Mouse (Mus musculus) neural tube, embryonic 14.5 days (tissue): ENCODE data around the gene Cela3b. TPM values are rescaled to one million over a fixed set of nuclear protein-coding genes. Genes with fewer than 3 reads are reported as not detected.
A peak's percentile ranks its signal among the peaks of the same experiment; 100 is the strongest.
"Not testable (repeated sequence)": the region's sequence is repeated elsewhere in the genome, so short reads cannot be mapped to it uniquely, and the experiment has no call there.

Source experiments
- ATAC-seq: fragments of 200-750 bp; cut with Nextera tagmentation; 2 replicates; pipeline ENCODE4 v1.8.0; 2017; ENCODE audit warnings: low read depth, mild to moderate bottlenecking, moderate TSS enrichment, moderate library complexity
- H3K27ac ChIP-seq: fragments of 300-500 bp; sonication (generic); 2 replicates; pipeline ENCODE4 v1.5.1; 2014; ENCODE audit warnings: low read depth, mild to moderate bottlenecking, control low read depth, low read length, moderate library complexity, mixed read lengths
- H3K27me3 ChIP-seq: fragments of 300-500 bp; sonication (generic); 2 replicates; pipeline ENCODE4 v1.6.1; 2014; ENCODE audit warnings: low read length; ENCODE audit not compliant: control insufficient read depth, insufficient read depth
- H3K36me3 ChIP-seq: fragments of 300-500 bp; sonication (generic); 2 replicates; pipeline ENCODE4 v1.6.1; 2014; ENCODE audit warnings: low read length, mixed read lengths; ENCODE audit not compliant: control insufficient read depth, insufficient read depth
- H3K4me1 ChIP-seq: fragments of 300-500 bp; sonication (generic); 2 replicates; pipeline ENCODE4 v1.6.1; 2014; ENCODE audit warnings: low read length; ENCODE audit not compliant: control insufficient read depth, insufficient read depth
- H3K4me2 ChIP-seq: fragments of 300-500 bp; sonication (generic); 2 replicates; pipeline ENCODE4 v1.6.1; 2014; ENCODE audit warnings: mild to moderate bottlenecking, low read depth, low read length, control low read depth
- H3K4me3 ChIP-seq: fragments of 300-500 bp; sonication (generic); 2 replicates; pipeline ENCODE4 v1.5.1; 2014; ENCODE audit warnings: low read depth, low read length, control low read depth, mixed read lengths
- H3K9ac ChIP-seq: fragments of 300-500 bp; sonication (generic); replicated peaks from 2 replicates; pipeline ENCODE4 v1.6.1; 2014; ENCODE audit warnings: low read depth, mild to moderate bottlenecking, control low read depth, low read length, mixed read lengths
- H3K9me3 ChIP-seq: fragments of 300-500 bp; sonication (generic); 2 replicates; pipeline ENCODE4 v1.6.1; 2016; ENCODE audit warnings: low read length; ENCODE audit not compliant: control insufficient read depth
- WGBS: fragments of 180-500 bp; shearing (Covaris S2); extraction: QIAGEN DNeasy Blood & Tissue Kit; methylation state at CpG from one replicate; pipeline ENCODE4 v1.1.7; 2014; 5-methylcytosine and 5-hydroxymethylcytosine counted together
- polyA plus RNA-seq: library from polyadenylated mRNA; unstranded; fragments of >200 nt; fragmentation: Nextera tagmentation; extraction: Ambion mirVana; gene quantifications from 2 replicates; pipeline ENCODE4 v1.2.1, GENCODE M21; 2014

The Cela3b gene
- polyA plus RNA-seq, 1 experiment from 2014 or later, result not detected

DNA sequence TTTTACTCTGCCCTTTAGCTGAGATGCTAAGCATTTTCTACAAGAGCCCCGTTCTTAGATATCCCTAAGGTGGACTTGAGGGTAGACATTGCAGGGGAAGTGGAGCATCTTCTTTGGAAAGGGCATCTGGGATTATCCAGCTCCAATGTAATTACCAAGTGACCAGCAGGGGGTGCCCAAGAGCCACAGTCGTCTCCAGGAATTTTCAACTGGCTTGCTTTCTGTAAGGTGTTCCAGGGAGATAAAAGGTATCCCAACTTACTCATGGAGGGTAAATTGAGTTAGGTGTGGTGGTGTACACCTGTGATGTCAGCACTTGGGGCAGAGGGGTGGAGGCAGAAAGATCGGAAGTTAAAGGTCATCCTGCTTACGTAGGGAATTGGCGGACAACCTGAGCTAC lies 13.3 kb upstream of the Cela3b start:
- no peak overlapping the region for H3K27ac ChIP-seq
- H3K4me1 ChIP-seq, result peaks cover 4% of the 10 kb centered on the region; the same call in 1 of the 2 replicates
- ATAC-seq, result 0 out of 2 replicates have a peak, but pooled peaks have one; percentile 21
- H3K4me3 ChIP-seq, result no peak overlapping the region
- no peak overlapping the region for H3K9ac ChIP-seq
- H3K36me3 ChIP-seq, result no peaks in the 10 kb centered on the region
- H3K4me2 ChIP-seq, result no peak overlapping the region
- no peaks in the 10 kb centered on the region for H3K27me3 ChIP-seq
- 37% methylated on average over 5 of the region's 5 CpGs for WGBS
- no peaks in the 10 kb centered on the region for H3K9me3 ChIP-seq

DNA sequence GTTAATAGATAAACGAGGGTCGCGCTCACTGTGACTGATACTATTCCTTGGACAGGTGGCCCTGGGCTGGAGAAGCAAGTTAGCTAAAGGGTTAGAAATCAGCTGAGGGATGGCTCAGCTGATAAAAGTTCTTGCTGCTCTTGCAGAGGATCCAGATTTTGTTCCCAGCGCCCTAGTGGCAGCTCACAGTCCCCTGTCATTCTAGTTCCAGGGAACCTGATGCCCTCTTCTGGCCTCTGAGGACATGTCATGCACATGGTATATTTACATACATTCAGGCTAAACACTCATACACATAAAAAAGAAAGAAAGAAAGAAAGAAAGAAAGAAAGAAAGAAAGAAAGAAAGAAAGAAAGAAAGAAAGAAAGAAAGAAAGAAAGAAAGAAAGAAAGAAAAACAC lies 11.0 kb upstream of the Cela3b start:
- no peaks in the 10 kb centered on the region for H3K27me3 ChIP-seq
- H3K9ac ChIP-seq, result no peak overlapping the region
- no peak overlapping the region for H3K27ac ChIP-seq
- no peak overlapping the region for H3K4me3 ChIP-seq
- 86% methylated on average over 4 of the region's 4 CpGs for WGBS
- H3K4me1 ChIP-seq, result no peaks in the 10 kb centered on the region
- no peaks in the 10 kb centered on the region for H3K9me3 ChIP-seq
- no peaks in the 10 kb centered on the region for H3K36me3 ChIP-seq
- no peak overlapping the region for H3K4me2 ChIP-seq
- ATAC-seq, result no peak

DNA sequence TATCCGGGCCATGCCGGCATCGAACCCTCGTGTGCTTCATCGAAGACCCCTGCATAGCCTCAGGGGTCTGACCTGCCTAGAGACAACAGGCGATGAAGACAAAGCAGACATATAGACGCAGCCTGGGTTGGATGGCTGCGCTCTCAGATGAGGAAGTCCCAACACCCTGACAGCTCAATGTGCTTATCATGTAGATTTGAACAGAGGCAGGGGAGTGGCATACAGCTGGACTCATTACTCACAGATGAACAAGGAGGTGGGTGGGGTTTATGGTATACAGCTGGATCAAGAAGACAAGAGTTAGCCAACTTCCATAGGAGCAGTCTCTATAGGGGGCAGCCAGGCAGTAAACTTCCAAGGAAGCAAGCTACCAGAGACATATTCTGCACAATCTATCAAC lies 8.5 kb upstream of the Cela3b start:
- Histone ChIP-seq H3K27ac (no peak overlapping the region), H3K4me1 (no peaks in the 10 kb centered on the region), H3K36me3 (no peaks in the 10 kb centered on the region), H3K9ac (no peak overlapping the region), H3K4me3 (no peak overlapping the region), H3K9me3 (no peaks in the 10 kb centered on the region), H3K27me3 (no peaks in the 10 kb centered on the region), H3K4me2 (no peak overlapping the region)
- WGBS, result 94% methylated on average over 8 of the region's 8 CpGs
- ATAC-seq, result no peak

DNA sequence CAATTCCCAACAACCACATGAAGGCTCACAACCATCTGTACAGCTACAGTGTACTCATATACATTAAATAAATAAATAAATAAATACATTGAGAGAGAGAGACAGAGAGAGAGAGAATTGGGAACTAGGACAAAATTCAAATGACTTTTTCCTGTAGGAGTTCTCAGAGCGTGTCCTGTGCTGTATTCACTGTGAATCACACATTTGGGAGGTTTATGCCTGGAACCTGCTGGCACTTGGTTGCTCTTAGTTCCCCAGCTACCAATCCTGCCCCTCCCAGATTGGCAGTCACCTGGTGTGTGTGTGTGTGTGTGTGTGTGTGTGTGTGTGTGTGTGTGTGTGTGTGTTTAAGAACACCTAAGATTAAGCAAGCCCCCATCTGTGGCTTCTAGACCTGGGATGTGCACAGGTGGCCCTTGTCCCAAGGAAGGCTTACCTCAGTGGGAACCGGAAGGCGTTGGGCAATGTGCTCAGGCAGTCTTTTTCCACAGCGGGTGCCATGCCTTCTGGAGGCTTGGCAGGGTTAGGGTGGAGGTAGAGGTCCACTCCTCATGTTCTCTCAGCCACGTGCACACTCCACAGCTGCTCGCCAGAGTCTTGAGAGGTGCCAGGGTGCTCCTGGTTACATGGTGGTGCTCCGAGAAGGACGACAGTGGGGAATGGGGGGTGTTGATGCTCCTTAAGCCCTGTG lies 6.8 kb upstream of the Cela3b start:
- Histone ChIP-seq H3K9me3 (no peaks in the 10 kb centered on the region), H3K4me2 (no peak overlapping the region), H3K4me3 (no peak overlapping the region), H3K9ac (no peak overlapping the region), H3K4me1 (no peaks in the 10 kb centered on the region), H3K36me3 (no peaks in the 10 kb centered on the region), H3K27ac (no peak overlapping the region), H3K27me3 (no peaks in the 10 kb centered on the region)
- WGBS, result 88% methylated on average over 8 of the region's 8 CpGs
- no peak for ATAC-seq

DNA sequence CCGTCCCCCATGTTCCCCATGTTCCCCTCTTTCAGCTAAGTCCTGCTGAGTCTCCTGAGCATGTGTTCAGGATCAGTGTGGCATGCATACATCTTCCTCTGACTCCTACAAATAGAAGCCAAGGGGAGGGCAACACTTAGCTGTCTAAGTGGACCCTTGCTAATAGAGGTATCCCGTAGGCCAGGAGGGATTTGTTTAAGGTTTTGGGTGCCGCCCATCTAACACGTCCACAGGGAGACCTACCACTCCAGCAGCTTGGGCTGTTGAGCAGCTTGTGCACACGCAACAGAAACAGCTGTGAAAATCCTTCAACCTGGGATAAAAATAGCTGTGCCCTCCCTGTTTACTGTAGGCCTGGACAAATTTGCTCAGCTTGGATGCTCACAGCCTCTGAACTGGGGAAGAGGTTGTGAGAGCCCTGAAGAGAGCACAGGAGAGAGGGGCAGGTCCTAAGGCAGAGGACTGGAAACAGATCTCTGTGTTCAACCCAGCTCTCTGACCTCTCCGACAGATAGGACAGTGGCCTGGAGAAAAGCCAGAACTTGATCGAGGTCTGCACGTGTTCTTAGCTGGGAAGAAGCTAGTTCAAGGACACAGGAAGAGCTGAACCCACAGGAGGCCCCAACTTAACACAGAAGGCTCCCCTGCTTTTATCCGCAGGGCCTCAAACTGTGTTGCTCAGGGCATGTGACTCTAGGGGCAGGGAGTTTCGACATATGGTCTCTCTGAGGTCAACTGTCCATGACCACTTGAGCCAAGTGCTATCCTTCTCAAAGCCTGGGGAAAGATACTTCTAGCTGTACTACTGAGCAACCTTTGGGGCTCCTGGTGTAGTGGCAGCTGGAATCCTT lies 2.6 kb upstream of the Cela3b start:
- not testable (repeated sequence) for ATAC-seq, H3K9ac ChIP-seq, H3K4me3 ChIP-seq, H3K27me3 ChIP-seq, H3K9me3 ChIP-seq, H3K4me1 ChIP-seq, H3K27ac ChIP-seq, H3K4me2 ChIP-seq, H3K36me3 ChIP-seq
- WGBS, result 81% methylated on average over 10 of the region's 10 CpGs

GRCm38 (mm10) chr4:137417712-137418564 lies 12.4 kb downstream of the Cela3b start:
- H3K36me3 ChIP-seq, result no peaks in the 10 kb centered on the region
- no peak overlapping the region for H3K27ac ChIP-seq
- WGBS, result 79% methylated on average over 11 of the region's 11 CpGs

GRCm38 (mm10) chr4:137414936-137415335 lies 15.4 kb downstream of the Cela3b start:
- H3K36me3 ChIP-seq, result no peaks in the 10 kb centered on the region
- H3K9ac ChIP-seq, result no peak overlapping the region
- no peaks in the 10 kb centered on the region for H3K9me3 ChIP-seq
- no peak overlapping the region for H3K4me2 ChIP-seq
- ATAC-seq, result no peak
- no peaks in the 10 kb centered on the region for H3K4me1 ChIP-seq
- no peak overlapping the region for H3K27ac ChIP-seq
- H3K4me3 ChIP-seq, result no peak overlapping the region
- H3K27me3 ChIP-seq, result no peaks in the 10 kb centered on the region
- WGBS, result 61% methylated on average over 1 of the region's 1 CpGs

More at GRCm38 (mm10) chr4:137417712-137418564, 12.4 kb downstream of the Cela3b start:
- no peak overlapping the region for H3K4me2 ChIP-seq
- no peak overlapping the region for H3K9ac ChIP-seq
- H3K27me3 ChIP-seq, result no peaks in the 10 kb centered on the region
- ATAC-seq, result no peak
- no peaks in the 10 kb centered on the region for H3K4me1 ChIP-seq
- no peaks in the 10 kb centered on the region for H3K9me3 ChIP-seq
- no peak overlapping the region for H3K4me3 ChIP-seq

GRCm38 (mm10) chr4:137412185-137412709 lies 18.1 kb downstream of the Cela3b start:
- not testable (repeated sequence) for H3K9ac ChIP-seq, H3K27me3 ChIP-seq

More at GRCm38 (mm10) chr4:137412185-137412709, 18.1 kb downstream of the Cela3b start:
- not testable (repeated sequence) for H3K36me3 ChIP-seq, ATAC-seq, H3K27ac ChIP-seq, H3K4me3 ChIP-seq, H3K4me1 ChIP-seq, H3K9me3 ChIP-seq, H3K4me2 ChIP-seq
- WGBS, result 88% methylated on average over 7 of the region's 7 CpGs
